Mouse (Mus musculus): ENCODE measurements around the gene Zfp473.

DNA sequence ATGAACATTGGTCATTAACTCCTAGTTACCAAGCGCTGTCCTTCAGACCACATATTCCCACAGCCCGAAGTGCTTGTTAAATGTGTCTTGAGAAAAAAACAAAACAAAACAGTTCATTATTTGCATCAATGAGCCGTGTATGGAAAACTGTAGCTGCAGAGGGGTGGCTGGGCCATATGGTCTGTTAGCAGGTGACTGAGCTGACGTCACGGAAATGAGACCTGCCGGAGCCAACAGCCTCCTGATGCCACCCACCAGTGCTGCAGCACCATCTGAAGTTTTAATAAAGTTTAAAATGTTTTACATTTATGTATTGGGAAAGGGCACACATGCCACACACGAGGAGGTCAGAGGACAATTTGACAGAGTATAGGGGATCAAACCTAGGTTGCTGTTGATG, 61.5 kb downstream of the Zfp473 start:
- TF ChIP-seq POLR2A (IDR thresholded peaks at IDR 0.05; ENCODE audit: control insufficient read depth, low read depth, low read length) (no peak), CTCF (IDR thresholded peaks at IDR 0.05; ENCODE audit: control insufficient read depth, insufficient read depth, insufficient replicate concordance, low read depth, low read length) (no peak)
